Mouse (Mus musculus): ENCODE data around the gene Osbpl5. TPM values are rescaled to one million over a fixed set of nuclear protein-coding genes. Genes with fewer than 3 reads are reported as not detected.

Osbpl5 gene
- polyA plus RNA-seq, 1 experiment: 1.2 TPM

- peak overlapping the region; percentile 31 for H3K4me3 ChIP-seq (replicated peaks)
- no peaks in the 10 kb centered on the region for H3K9me3 ChIP-seq
- no peak for TF ChIP-seq GATA1 (IDR thresholded peaks at IDR 0.05; ENCODE audit: borderline replicate concordance, low read length)
- no peak for TF ChIP-seq FLI1 (IDR thresholded peaks at IDR 0.05; ENCODE audit: low read length)
- no peaks in the 10 kb centered on the region for H3K36me3 ChIP-seq (replicated peaks; ENCODE audit: low read length)
- peaks cover 13% of the 10 kb centered on the region for H3K4me1 ChIP-seq
- peaks cover 69% of the 10 kb centered on the region for H3K27me3 ChIP-seq (replicated peaks)
These were observed 43.9 kb downstream of the Osbpl5 start for GRCm38 (mm10) chr7:143712771-143713348.

- TF ChIP-seq GATA1 (IDR thresholded peaks at IDR 0.05; ENCODE audit: borderline replicate concordance, low read length) (no peak), FLI1 (IDR thresholded peaks at IDR 0.05; ENCODE audit: low read length) (no peak)
- no peak overlapping the region for H3K4me3 ChIP-seq (replicated peaks)
- peaks cover 13% of the 10 kb centered on the region for H3K4me1 ChIP-seq
- H3K27me3 ChIP-seq (replicated peaks): peaks cover 63% of the 10 kb centered on the region
- H3K36me3 ChIP-seq (replicated peaks; ENCODE audit: low read length): no peaks in the 10 kb centered on the region
- no peaks in the 10 kb centered on the region for H3K9me3 ChIP-seq
These were observed 44.8 kb downstream of the Osbpl5 start for GRCm38 (mm10) chr7:143712023-143712422.

- H3K4me3 ChIP-seq (replicated peaks): no peak overlapping the region
These were observed 45.4 kb downstream of the Osbpl5 start for GRCm38 (mm10) chr7:143711381-143711780.

GRCm38 (mm10) chr7:143709395-143709794, 47.4 kb downstream of the Osbpl5 start:
- TF ChIP-seq FLI1 (IDR thresholded peaks at IDR 0.05; ENCODE audit: low read length) (no peak), GATA1 (IDR thresholded peaks at IDR 0.05; ENCODE audit: borderline replicate concordance, low read length) (no peak)
- Histone ChIP-seq H3K27me3 (replicated peaks) (peaks cover 57% of the 10 kb centered on the region), H3K4me3 (replicated peaks) (no peak overlapping the region), H3K36me3 (replicated peaks; ENCODE audit: low read length) (no peaks in the 10 kb centered on the region), H3K4me1 (peaks cover 13% of the 10 kb centered on the region), H3K9me3 (no peaks in the 10 kb centered on the region)

More at GRCm38 (mm10) chr7:143711381-143711780, 45.4 kb downstream of the Osbpl5 start:
- Histone ChIP-seq H3K4me1 (peaks cover 13% of the 10 kb centered on the region), H3K36me3 (replicated peaks; ENCODE audit: low read length) (no peaks in the 10 kb centered on the region), H3K27me3 (replicated peaks) (peaks cover 58% of the 10 kb centered on the region), H3K9me3 (no peaks in the 10 kb centered on the region)
- TF ChIP-seq GATA1 (IDR thresholded peaks at IDR 0.05; ENCODE audit: borderline replicate concordance, low read length) (no peak), FLI1 (IDR thresholded peaks at IDR 0.05; ENCODE audit: low read length) (no peak)

GRCm38 (mm10) chr7:143706697-143707438, 49.9 kb downstream of the Osbpl5 start:
- H3K9me3 ChIP-seq: no peaks in the 10 kb centered on the region; the same call in 1 of the 2 replicates
- TF ChIP-seq GATA1 (IDR thresholded peaks at IDR 0.05; ENCODE audit: borderline replicate concordance, low read length) (no peak), FLI1 (IDR thresholded peaks at IDR 0.05; ENCODE audit: low read length) (no peak)
- H3K27me3 ChIP-seq (replicated peaks): peaks cover 71% of the 10 kb centered on the region
- H3K4me3 ChIP-seq (replicated peaks): no peak overlapping the region
- H3K4me1 ChIP-seq: no peaks in the 10 kb centered on the region
- no peaks in the 10 kb centered on the region for H3K36me3 ChIP-seq (replicated peaks; ENCODE audit: low read length)

GRCm38 (mm10) chr7:143696140-143696539, 60.6 kb downstream of the Osbpl5 start:
- Histone ChIP-seq H3K9me3 (no peaks in the 10 kb centered on the region), H3K36me3 (replicated peaks; ENCODE audit: low read length) (no peaks in the 10 kb centered on the region), H3K4me1 (no peaks in the 10 kb centered on the region)

GRCm38 (mm10) chr7:143694550-143694949, 62.2 kb downstream of the Osbpl5 start:
- no peak overlapping the region for H3K4me3 ChIP-seq (replicated peaks)
- H3K36me3 ChIP-seq (replicated peaks; ENCODE audit: low read length): no peaks in the 10 kb centered on the region
- TF ChIP-seq GATA1 (IDR thresholded peaks at IDR 0.05; ENCODE audit: borderline replicate concordance, low read length) (no peak), FLI1 (IDR thresholded peaks at IDR 0.05; ENCODE audit: low read length) (no peak)
- H3K27me3 ChIP-seq (replicated peaks): peaks cover 68% of the 10 kb centered on the region
- H3K4me1 ChIP-seq: peaks cover 5% of the 10 kb centered on the region
- no peaks in the 10 kb centered on the region for H3K9me3 ChIP-seq

More at GRCm38 (mm10) chr7:143696140-143696539, 60.6 kb downstream of the Osbpl5 start:
- no peak for TF ChIP-seq GATA1 (IDR thresholded peaks at IDR 0.05; ENCODE audit: borderline replicate concordance, low read length)
- TF ChIP-seq FLI1 (IDR thresholded peaks at IDR 0.05; ENCODE audit: low read length): no peak
- no peak overlapping the region for H3K4me3 ChIP-seq (replicated peaks)
- H3K27me3 ChIP-seq (replicated peaks): peaks cover 65% of the 10 kb centered on the region

- Histone ChIP-seq H3K4me3 (replicated peaks) (no peak overlapping the region), H3K36me3 (replicated peaks; ENCODE audit: low read length) (no peaks in the 10 kb centered on the region), H3K27me3 (replicated peaks) (peaks cover 74% of the 10 kb centered on the region), H3K9me3 (no peaks in the 10 kb centered on the region), H3K4me1 (peaks cover 6% of the 10 kb centered on the region)
- TF ChIP-seq FLI1 (IDR thresholded peaks at IDR 0.05; ENCODE audit: low read length): no peak
- no peak for TF ChIP-seq GATA1 (IDR thresholded peaks at IDR 0.05; ENCODE audit: borderline replicate concordance, low read length)
These were observed 63.9 kb downstream of the Osbpl5 start for GRCm38 (mm10) chr7:143692746-143693510.

- H3K4me1 ChIP-seq: peaks cover 6% of the 10 kb centered on the region
- H3K27me3 ChIP-seq (replicated peaks): peaks cover 77% of the 10 kb centered on the region
- no peaks in the 10 kb centered on the region for H3K9me3 ChIP-seq
- H3K36me3 ChIP-seq (replicated peaks; ENCODE audit: low read length): no peaks in the 10 kb centered on the region
- TF ChIP-seq GATA1 (IDR thresholded peaks at IDR 0.05; ENCODE audit: borderline replicate concordance, low read length): no peak
- TF ChIP-seq FLI1 (IDR thresholded peaks at IDR 0.05; ENCODE audit: low read length): no peak
- no peak overlapping the region for H3K4me3 ChIP-seq (replicated peaks)
These were observed 64.9 kb downstream of the Osbpl5 start for GRCm38 (mm10) chr7:143691909-143692308.

All from megakaryocyte, embryonic 14.5 days (primary cell).